ENCODE assay signal across 10 mouse cellular contexts in the genomic region with DNA sequence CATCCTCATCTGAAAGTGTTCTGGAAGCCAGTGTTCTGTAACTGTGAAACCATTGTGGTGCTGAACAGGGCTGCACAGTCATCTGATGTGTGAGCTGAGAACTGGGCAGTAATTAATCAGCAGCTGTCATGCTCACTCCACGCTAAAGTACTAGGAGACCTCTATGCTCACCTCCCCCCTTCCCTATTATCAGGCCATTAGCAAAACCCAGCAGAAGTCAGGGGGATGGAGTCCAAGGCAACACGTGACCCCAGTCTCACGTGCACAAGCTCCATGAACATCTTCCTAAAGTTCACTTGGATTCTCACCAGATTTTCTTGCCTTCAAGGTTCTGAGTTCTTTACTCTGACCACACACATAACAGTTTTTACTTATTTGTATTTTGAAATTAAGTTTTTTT. TPM values are rescaled to one million over a fixed set of nuclear protein-coding genes. Genes with fewer than 3 reads are reported as not detected.
DNase-seq lines count a peak whose midpoint lies in the region.
"Had no signal": no experiment of that assay in that cellular context is flagged by ENCODE, and none has a peak within 500 bp of the region (broad histone marks: within the 10 kb centered on the region; RNA-seq: fewer than 3 reads in every experiment).

No protein-coding gene starts in this region.

- peaks cover 12% of the 10 kb centered on the region for H3K4me1 ChIP-seq in hindbrain, embryonic 10.5 days (replicated peaks)

- peak; percentile 41 for DNase-seq in layer of hippocampus, adult 11-12 months (ENCODE audit: low spot score)
- no peak for DNase-seq in layer of hippocampus, postnatal 10 days (ENCODE audit: low spot score in 2 of 2)
- DNase-seq in brain, adult 2 months (ENCODE audit: low read depth, low spot score), result peak; percentile 84
- DNase-seq in hindbrain, embryonic 10.5 days (ENCODE audit: low spot score), result peak; percentile 44
- peak; percentile 15 for DNase-seq in kidney, postnatal 14 days
- no peak for DNase-seq in left cerebral cortex, adult 9 months (ENCODE audit: low spot score in 2 of 2)
- no peak for DNase-seq in adrenal gland, postnatal 14 days
- no peak for DNase-seq in gastrocnemius, postnatal 4 days (ENCODE audit: low spot score in 2 of 2)
- DNase-seq: adrenal gland, postnatal 36 days had no signal

- H3K36me3 ChIP-seq in hindbrain, embryonic 10.5 days, result no peaks in the 10 kb centered on the region
- H3K36me3 ChIP-seq: G1E had no signal

- no peak overlapping the region for H3K27ac ChIP-seq in hindbrain, embryonic 10.5 days

- no peaks in the 10 kb centered on the region for H3K27me3 ChIP-seq in hindbrain, embryonic 10.5 days (ENCODE audit: insufficient read depth, poor library complexity, severe bottlenecking)

- H3K4me3 ChIP-seq in hindbrain, embryonic 10.5 days, result no peak overlapping the region

- no peaks in the 10 kb centered on the region for H3K9me3 ChIP-seq in hindbrain, embryonic 10.5 days
- H3K9me3 ChIP-seq: G1E had no signal

- WGBS in hindbrain, embryonic 10.5 days, result 35% methylated on average over 3 of the region's 3 CpGs

RNA-seq across cellular contexts. Expression of a gene that starts 11.7 kb away (rescaled TPM):
- 10 to 100 TPM; 37.1 to 37.7 TPM for total RNA-seq in layer of hippocampus, postnatal 10 days (2021)
- 7.8 and 13.1 TPM in 2 replicates for polyA plus RNA-seq in hindbrain, embryonic 10.5 days (2016; fragmentation: Nextera tagmentation; extraction: Ambion mirVana)
- 3.8 and 4.7 TPM in 2 replicates for total RNA-seq in adrenal gland, postnatal 14 days (2021)
- total RNA-seq in gastrocnemius, postnatal 4 days (2021), result under 1 TPM; 0.57 to 0.59 TPM
- polyA plus RNA-seq: G1E had no signal

Comparison
In these comparisons a context has a peak if more than half of its experiments do, and no peak if none do; other contexts are left out.
1. DNase-seq: peak in layer of hippocampus, adult 11-12 months (single experiment), brain, adult 2 months (single experiment), hindbrain, embryonic 10.5 days (single experiment) and kidney, postnatal 14 days (single experiment); none in layer of hippocampus, postnatal 10 days (0 of 2), left cerebral cortex, adult 9 months (0 of 2), adrenal gland, postnatal 14 days (single experiment) and gastrocnemius, postnatal 4 days (0 of 2).